ENCODE assay signal across 11 mouse cellular contexts in the genomic region with DNA sequence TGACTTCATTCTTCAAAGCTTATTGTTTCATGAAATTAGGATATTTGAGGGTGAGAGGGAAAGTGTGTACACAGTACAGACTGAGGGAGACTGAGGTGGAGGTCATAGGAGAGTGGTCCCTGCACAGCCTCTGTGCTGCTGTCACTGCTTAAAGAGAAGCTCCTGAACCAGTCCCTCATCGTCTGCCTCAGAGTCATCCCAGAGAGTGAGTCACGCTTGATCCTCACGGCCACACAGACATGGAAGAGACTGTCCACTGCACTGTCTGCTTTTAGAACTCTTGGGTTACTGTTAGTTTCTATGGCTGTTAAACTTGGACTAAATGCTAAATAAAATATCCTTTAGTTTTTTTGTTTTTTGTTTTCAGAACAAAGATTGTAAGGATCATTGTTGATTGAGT.
"Had no signal": no experiment of that assay in that cellular context is flagged by ENCODE, and none has a peak within 500 bp of the region (broad histone marks: within the 10 kb centered on the region; RNA-seq: fewer than 3 reads in every experiment).

No protein-coding gene starts in this region.

- H3K9me3 ChIP-seq: limb, embryonic 10.5 days had no signal

- H3K9ac ChIP-seq: liver, embryonic 14.5 days had no signal

- H3K27ac ChIP-seq: left cerebral cortex, adult 2 months; limb, embryonic 10.5 days; liver, embryonic 14.5 days had no signal

- DNase-seq: kidney, adult 8-10 months; kidney, postnatal 25 days; lung, adult 2 months; lung, postnatal 36 days; midbrain, embryonic 14.5 days; right cerebral cortex, postnatal 14 days; thymus, postnatal 14 days had no signal

- H3K4me3 ChIP-seq: left cerebral cortex, adult 2 months; limb, embryonic 10.5 days had no signal

- ATAC-seq: lung, postnatal 0 days had no signal
